Mouse (Mus musculus) layer of hippocampus, postnatal 10 days (tissue): Measurements from ENCODE around the gene Sbsn. TPM values are rescaled to one million over a fixed set of nuclear protein-coding genes. Genes with fewer than 3 reads are reported as not detected.

Experiments
- DNase-seq, 2 experiments: peaks; one replicate each; pipeline ENCODE4 v3.0.0; 2021; ENCODE audit warnings: low spot score in 2 of 2
- total RNA-seq, 2 experiments: library from RNA; stranded (reverse); gene quantifications; 2 replicates each; pipeline ENCODE4 v1.2.3; 2021

Sbsn gene
- total RNA-seq, 2 experiments from 2014 or later, result 7.7 to 10.4 TPM

DNA sequence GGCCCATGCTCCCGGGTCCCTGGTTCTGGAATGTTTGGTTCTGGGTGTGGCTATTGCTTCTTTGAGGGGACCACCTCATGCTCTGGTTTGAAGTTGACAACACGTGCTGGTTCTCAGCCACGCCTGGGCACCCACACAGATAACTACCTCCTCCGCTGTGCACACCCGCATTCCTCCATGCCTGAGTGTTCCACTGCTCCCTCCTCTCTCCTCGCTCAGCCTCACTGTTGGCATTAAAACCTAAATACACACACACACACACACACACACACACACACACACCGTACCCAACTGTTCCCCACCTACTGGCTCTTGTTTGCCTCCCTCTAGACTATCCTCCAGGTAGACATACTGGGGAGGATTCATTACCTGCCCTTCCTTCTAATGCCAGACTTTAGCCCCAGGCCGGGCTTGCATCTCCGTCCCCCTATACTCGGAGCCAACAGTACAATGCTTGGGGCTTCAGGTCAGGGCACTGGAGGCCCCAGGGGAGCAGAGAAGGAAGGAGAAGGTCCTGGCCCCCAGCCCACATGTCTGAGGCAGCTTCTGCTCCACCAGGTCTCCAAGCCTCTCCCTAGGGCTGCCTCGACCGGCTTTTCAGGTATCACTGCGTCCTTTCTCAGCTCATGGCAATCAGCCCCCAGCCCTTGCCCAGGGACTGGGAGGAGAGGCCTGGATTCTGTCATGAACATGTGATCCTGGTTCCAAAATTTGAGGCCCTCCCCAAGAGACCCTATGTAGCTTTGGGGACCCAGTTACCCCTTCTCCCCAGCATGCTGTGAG, 1.3 kb upstream of the Sbsn start:
- no peak for DNase-seq

- no peak for DNase-seq
Observed at GRCm38 (mm10) chr7:30757001-30757400, 5.7 kb downstream of the Sbsn start.

DNA sequence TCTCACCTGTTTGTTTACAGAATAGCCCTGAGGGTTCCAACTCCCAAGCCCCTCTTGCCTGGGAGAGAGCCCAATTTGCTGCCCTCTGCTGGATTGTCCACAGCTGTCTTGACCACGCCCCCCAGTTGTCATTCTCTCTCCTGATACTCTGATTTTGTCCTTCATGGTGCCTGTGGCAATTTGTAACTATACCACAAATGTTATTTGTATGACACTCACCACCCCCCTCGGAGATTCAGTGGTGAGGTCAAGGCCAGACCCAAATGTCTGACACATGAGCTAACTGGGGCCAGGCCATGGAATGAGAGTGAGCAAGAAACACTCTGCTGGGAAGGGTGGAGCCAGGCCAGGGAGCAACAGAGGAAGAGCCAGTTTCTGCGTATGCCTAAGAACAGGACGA, 7.6 kb downstream of the Sbsn start:
- peak; percentile 23 to 24 for DNase-seq

DNA sequence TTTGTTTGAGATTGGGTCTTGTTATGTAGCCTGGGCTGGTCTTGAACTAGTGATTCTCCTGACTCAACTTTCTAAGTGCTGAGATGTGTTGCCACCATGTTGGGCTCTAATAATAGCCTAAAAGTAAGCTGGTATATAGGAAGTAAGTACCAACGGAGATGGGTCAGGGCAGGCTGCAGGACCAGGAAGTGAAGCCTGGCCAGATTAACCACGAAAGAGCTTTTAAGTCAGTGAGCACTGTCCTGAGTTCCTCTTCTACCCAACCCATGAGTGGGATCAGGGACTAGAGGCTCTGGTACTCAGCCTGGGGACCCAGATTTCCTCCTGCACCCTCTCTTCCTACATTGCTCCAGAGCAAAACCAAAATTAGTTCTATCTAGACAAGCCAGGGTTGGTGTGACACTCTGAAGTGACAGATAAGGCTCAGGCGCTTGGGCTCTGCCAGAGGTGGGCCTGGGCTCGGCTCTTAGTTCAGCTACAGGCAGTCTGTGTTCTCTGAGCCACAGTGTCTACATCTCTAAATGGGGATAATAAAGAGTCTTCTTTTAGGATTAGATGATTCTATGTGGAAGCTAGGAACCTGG, 10.6 kb downstream of the Sbsn start:
- no peak for DNase-seq

GRCm38 (mm10) chr7:30763456-30763855, 12.2 kb downstream of the Sbsn start, which contains the start of gene Dmkn:
Gene Dmkn, plus strand, starts transcription at chr7:30763756.
- no peak for DNase-seq

- no peak for DNase-seq
Observed at GRCm38 (mm10) chr7:30765173-30765572, 13.9 kb downstream of the Sbsn start.

- DNase-seq, result no peak
Observed at GRCm38 (mm10) chr7:30766408-30766807, 15.1 kb downstream of the Sbsn start.

DNA sequence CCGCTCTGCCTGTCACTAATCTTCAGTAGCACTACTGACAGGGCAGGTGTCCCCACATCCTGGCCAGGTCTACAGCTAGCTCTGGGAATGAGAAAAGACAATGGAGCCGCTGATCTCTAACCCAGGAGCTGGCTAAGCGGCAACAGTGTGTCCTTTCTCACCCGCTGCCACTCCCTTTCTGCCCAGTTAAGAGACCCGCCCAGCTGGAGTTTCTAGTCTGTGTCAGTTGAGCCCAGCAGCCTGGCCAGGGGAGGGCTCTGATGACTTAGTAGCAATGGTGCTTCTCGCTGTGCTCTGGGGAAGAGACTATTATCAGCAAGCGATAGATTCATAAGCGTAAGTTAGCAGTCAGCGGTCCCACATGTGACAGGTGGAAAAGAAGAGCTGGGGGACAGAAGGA, 18.0 kb downstream of the Sbsn start:
- DNase-seq, result no peak

DNA sequence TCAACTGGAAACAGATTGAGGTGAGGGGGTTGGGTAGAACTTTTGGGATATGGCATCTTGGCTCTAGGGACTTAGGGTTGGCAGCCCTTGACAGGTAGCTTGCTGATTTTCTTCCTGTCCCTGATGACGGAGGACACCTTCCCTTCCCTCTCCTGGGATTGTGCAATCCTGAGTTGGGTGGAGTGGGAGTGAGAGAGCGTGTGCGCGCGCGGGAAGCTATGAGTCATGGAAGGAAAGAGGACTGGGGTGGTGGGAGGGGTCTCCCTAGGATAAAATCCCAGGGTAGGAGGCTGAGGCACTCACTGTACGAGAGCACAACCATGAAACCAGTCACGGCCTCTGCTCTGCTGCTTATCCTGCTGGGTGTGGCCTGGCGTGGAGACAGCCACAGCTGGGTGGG, 24.8 kb downstream of the Sbsn start:
- DNase-seq, result no peak

DNA sequence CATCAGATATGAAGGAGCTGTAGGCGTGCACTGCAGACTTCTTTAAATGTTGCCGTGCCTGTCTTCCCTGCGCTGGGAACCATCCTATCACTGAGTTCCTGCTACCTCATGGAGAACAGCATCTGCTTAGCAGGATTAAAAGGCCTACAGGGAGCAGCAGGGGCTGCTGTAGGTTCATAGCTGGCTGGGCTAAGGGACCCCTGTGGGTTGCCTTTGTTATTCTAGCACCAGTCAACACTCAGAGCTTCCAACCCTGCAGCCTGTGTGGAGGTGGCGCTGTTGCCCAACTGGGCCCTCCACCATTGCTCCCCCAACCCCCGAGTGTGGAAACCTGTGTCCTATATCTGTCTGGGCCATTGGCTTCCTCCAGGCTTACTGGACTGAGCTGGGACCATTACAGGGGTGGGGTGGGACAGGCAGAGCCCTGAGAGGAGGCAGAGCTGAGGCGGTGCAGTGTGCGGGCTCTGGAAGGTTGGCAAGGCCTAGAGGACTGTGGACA, 25.9 kb downstream of the Sbsn start:
- DNase-seq, result no peak

GRCm38 (mm10) chr7:30777911-30778310, 26.6 kb downstream of the Sbsn start:
- no peak for DNase-seq

DNA sequence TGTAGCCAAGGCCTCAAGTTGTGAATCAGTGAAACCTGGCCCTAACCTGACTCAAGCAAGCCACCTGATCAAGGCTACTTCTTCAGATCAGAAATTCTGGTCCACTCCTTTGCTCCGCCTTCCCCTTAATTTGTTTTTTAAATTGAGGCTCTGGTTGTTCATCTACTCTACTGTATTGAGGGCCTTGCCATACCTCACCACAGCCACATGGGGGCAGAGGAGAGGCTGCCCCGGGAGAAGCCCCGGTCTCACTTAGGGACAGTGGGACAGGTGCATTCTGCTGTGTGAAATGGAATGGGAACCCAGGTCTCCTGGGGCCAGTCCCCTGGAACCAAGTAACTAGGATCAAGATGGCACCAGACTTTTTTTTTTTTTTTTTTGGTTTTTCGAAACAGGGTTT, 30.5 kb downstream of the Sbsn start:
- DNase-seq, result no peak

- no peak for DNase-seq
Observed at GRCm38 (mm10) chr7:30782658-30783057, 31.4 kb downstream of the Sbsn start.

DNA sequence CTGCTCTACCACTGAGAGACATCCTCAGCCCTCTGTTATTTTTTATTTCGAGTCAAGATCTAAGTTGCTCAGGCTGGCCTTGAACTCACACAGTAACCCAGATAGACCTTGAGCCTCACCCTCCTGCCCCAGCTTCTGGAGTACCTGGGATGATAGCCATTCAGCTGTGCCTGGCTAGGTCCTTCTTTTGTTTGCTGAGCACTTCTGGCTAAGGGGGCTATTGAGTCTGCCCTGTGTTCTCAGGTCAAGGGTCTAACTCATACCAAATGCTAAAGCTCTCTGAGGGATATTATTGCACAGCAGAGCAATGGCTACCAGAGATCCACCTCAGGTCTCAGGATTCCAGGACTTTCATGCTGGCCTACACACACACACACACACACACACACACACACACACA, 33.9 kb downstream of the Sbsn start:
- no peak for DNase-seq

GRCm38 (mm10) chr7:30785721-30786546, 34.7 kb downstream of the Sbsn start:
- DNase-seq, result peak; percentile 44 to 61

DNA sequence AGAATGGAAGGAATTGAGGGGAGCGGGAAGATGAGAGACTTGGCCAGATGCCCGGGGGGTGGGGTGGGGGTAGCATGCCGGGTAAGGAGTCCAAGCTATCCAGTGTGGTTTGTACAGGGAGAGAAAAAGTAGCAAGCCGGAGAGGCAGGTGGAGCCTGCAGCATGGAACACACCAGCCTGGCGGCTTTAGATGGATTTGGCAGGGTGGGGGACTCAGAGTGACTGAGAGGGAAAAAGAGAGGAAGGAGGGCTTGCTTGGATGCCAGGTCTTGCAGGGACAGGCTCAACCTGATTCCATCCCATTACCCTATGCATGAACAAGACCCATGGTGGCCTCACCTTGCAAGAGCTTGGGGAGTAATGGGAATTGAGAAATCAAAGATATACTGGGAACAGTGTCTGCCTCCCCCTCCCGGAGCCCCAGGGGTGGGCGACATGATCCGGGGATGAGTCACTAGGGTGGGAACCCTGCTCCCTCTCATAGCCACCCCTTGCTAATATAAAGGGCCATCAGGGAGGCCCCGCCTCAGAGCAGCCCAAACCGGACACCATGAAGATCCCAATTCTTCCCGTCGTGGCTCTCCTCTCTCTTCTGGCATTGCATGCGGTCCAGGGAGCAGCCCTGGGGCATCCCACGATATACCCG, 36.2 kb downstream of the Sbsn start, which contains the start of gene Krtdap:
Gene Krtdap (plus strand): TSS at position 520 of the 646 bp plus-strand sequence.
- DNase-seq, result no peak

DNA sequence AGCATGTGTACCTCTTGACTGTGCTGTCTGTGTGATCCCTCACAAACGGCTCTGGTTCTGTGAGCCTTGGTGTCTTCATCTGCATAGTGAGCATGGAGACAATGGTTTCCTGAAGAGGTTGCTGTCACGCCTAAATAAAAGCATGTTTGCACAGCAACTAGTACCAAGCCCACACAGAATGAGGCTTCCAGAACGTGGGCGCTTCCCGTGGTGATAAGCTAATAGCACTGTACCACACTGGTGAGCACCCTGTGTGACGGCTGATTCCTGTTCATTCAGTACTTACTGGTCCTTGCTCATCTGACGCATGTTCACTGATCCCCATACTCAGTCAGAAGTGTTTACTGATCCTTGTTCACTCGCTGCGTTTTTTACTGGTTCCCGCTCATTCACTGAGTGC, 38.9 kb downstream of the Sbsn start:
- no peak for DNase-seq

DNA sequence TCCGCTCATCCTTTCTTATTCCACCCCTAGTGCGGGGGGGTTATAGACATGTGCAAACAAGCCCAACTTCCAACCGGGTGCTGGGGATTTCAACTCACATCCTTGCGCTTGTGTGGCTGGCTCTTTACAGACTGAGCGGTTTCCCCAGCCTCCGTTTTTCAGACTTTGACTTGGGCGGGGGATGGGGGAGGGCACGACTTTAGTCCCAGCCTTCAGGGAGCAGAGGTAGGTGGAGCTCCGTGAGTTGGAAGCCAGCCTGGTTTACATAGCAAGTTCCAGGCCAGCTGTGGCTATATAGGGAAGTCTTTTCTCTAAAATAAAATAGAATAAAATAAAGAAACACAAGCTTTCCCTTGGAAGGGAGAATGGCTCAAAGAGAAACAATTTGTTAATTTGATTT, 40.6 kb downstream of the Sbsn start:
- no peak for DNase-seq

- no peak for DNase-seq
Observed at GRCm38 (mm10) chr7:30794921-30795320, 43.6 kb downstream of the Sbsn start.

- no peak for DNase-seq
Observed at GRCm38 (mm10) chr7:30796790-30797189, 45.5 kb downstream of the Sbsn start.

DNA sequence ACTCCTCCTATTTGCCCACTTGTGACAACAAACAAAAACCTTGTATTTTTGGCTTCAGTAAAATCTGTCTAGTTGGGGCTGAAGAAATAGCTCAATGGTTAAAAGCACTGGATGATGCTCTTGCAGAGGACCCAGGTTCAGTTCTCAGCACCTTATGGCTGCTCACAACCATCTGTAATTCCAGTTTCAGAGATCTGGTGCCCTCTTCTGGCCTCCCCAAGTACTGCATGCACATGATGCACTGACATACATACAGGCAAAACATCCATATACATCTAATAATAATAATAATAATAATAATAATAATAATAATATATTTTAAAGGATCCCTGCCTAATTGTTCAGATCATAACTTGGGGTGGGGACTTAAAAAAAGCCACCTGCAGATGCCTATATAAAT, 49.4 kb downstream of the Sbsn start:
- no peak for DNase-seq
